ENCODE assay signal across 8 mouse cellular contexts in genomic region chr17:25188150-25189031, GRCm38 (mm10). TPM values are rescaled to one million over a fixed set of nuclear protein-coding genes. Genes with fewer than 3 reads are reported as not detected.
A peak's percentile ranks its signal among the peaks of the same experiment; 100 is the strongest.
DNase-seq lines count a peak whose midpoint lies in the region; ATAC-seq and TF ChIP-seq lines count a peak whose summit lies in the region.

Gene Unkl, plus strand, starts transcription at chr17:25188397.

- peak; percentile 88 for DNase-seq in adrenal gland, postnatal 25 days
- peak; percentile 89 for DNase-seq in kidney, postnatal 10 days
- peak; percentile 78 for DNase-seq in stomach, postnatal 0 days (ENCODE audit: low spot score)

- H3K9me3 ChIP-seq in heart, embryonic 14.5 days (ENCODE audit: control insufficient read depth, low read length): no peaks in the 10 kb centered on the region
- H3K9me3 ChIP-seq in liver, embryonic 16.5 days (replicated peaks; ENCODE audit: control insufficient read depth, low read length): no peaks in the 10 kb centered on the region
- H3K9me3 ChIP-seq in neural tube, embryonic 13.5 days: no peaks in the 10 kb centered on the region
- no peaks in the 10 kb centered on the region for H3K9me3 ChIP-seq in stomach, postnatal 0 days (ENCODE audit: control insufficient read depth, low read length)

- peak within 1 kb of the TSS; percentile 84 for H3K4me2 ChIP-seq in heart, embryonic 14.5 days (ENCODE audit: low read length)
- peak within 1 kb of the TSS; percentile 83 for H3K4me2 ChIP-seq in liver, embryonic 16.5 days (ENCODE audit: low read depth, low read length)
- H3K4me2 ChIP-seq in neural tube, embryonic 13.5 days: peak within 1 kb of the TSS; percentile 88
- peak within 1 kb of the TSS; percentile 80 for H3K4me2 ChIP-seq in stomach, postnatal 0 days (replicated peaks; ENCODE audit: low read depth)

- H3K79me2 ChIP-seq in C2C12 (ENCODE audit: control insufficient read depth, insufficient read depth): peaks cover 77% of the 10 kb centered on the region

- H3ac ChIP-seq in C2C12 (ENCODE audit: control insufficient read depth, insufficient read length, low read depth): peak within 1 kb of the TSS; percentile 98

- no peak for TF ChIP-seq CTCF in C2C12 (IDR thresholded peaks at IDR 0.05; ENCODE audit: control insufficient read depth, insufficient read depth, insufficient read length)
- no peak for TF ChIP-seq CTCF in stomach, postnatal 0 days (IDR thresholded peaks at IDR 0.05; ENCODE audit: low read depth)

- under 1% methylated on average over 104 of the region's 104 CpGs for WGBS in heart, embryonic 14.5 days
- under 1% methylated on average over 103 of the region's 104 CpGs for WGBS in liver, embryonic 16.5 days (ENCODE audit: insufficient replicate concordance)
- WGBS in neural tube, embryonic 13.5 days: under 1% methylated on average over 97 of the region's 104 CpGs
- under 1% methylated on average over 84 of the region's 104 CpGs for WGBS in stomach, postnatal 0 days

- ATAC-seq in erythroid progenitor cell, adult 5-6 weeks (replicated peaks; ENCODE audit: low FRiP score, poor library complexity, severe bottlenecking): no peak
- peak; percentile 64 for ATAC-seq in heart, embryonic 14.5 days (ENCODE audit: insufficient number of reproducible peaks, insufficient read depth, low FRiP score, low read depth)
- peak; percentile 28 for ATAC-seq in liver, embryonic 16.5 days (ENCODE audit: low read depth)
- peak; percentile 34; the same call in 1 of the 2 replicates for ATAC-seq in neural tube, embryonic 13.5 days (ENCODE audit: low read depth)
- ATAC-seq in stomach, postnatal 0 days (ENCODE audit: low FRiP score, low TSS enrichment): peak; percentile 47

- peaks cover 11% of the 10 kb centered on the region for H3K36me3 ChIP-seq in C2C12 (ENCODE audit: control insufficient read depth, insufficient read depth)
- H3K36me3 ChIP-seq in heart, embryonic 14.5 days (ENCODE audit: control insufficient read depth, insufficient read depth, low read length): peaks cover 25% of the 10 kb centered on the region
- no peaks in the 10 kb centered on the region for H3K36me3 ChIP-seq in liver, embryonic 16.5 days (ENCODE audit: control insufficient read depth, insufficient read depth)
- peaks cover 24% of the 10 kb centered on the region for H3K36me3 ChIP-seq in neural tube, embryonic 13.5 days
- peaks cover 5% of the 10 kb centered on the region; the same call in 1 of the 2 replicates for H3K36me3 ChIP-seq in stomach, postnatal 0 days (ENCODE audit: control insufficient read depth, insufficient read depth, low read length)

- H3K27ac ChIP-seq in heart, embryonic 14.5 days (replicated peaks in 1 of 2; ENCODE audit: control insufficient read depth in 1 of 2, insufficient read depth in 1 of 2, low read depth in 2 of 2, low read length in 2 of 2): peak within 1 kb of the TSS; percentile 75 to 83
- H3K27ac ChIP-seq in liver, embryonic 16.5 days (ENCODE audit: low read length): peak within 1 kb of the TSS; percentile 72
- peak within 1 kb of the TSS; percentile 67 for H3K27ac ChIP-seq in neural tube, embryonic 13.5 days (replicated peaks)
- H3K27ac ChIP-seq in stomach, postnatal 0 days (replicated peaks): peak within 1 kb of the TSS; percentile 90

- peak within 1 kb of the TSS; percentile 66 for H3K4me3 ChIP-seq in C2C12 (ENCODE audit: insufficient read depth, poor library complexity, severe bottlenecking)
- peak within 1 kb of the TSS; percentile 79 to 99 for H3K4me3 ChIP-seq in heart, embryonic 14.5 days (ENCODE audit: control insufficient read depth in 1 of 2, insufficient read depth in 1 of 2, low read depth in 1 of 2, low read length in 2 of 2)
- peak within 1 kb of the TSS; percentile 83 for H3K4me3 ChIP-seq in liver, embryonic 16.5 days (ENCODE audit: low read depth, low read length)
- peak within 1 kb of the TSS; percentile 99 for H3K4me3 ChIP-seq in neural tube, embryonic 13.5 days
- peak within 1 kb of the TSS; percentile 98 for H3K4me3 ChIP-seq in stomach, postnatal 0 days (ENCODE audit: low read depth, low read length)

- TF ChIP-seq EP300 in stomach, postnatal 0 days (optimal IDR thresholded peaks at IDR 0.05): no peak

- H3K4me1 ChIP-seq in heart, embryonic 14.5 days (ENCODE audit: control insufficient read depth in 2 of 2, insufficient read depth in 2 of 2, low read length in 2 of 2): peaks cover 11 to 32% of the 10 kb centered on the region in 2 experiments
- peaks cover 34% of the 10 kb centered on the region for H3K4me1 ChIP-seq in liver, embryonic 16.5 days (ENCODE audit: control insufficient read depth, low read depth, low read length)
- peaks cover 42% of the 10 kb centered on the region for H3K4me1 ChIP-seq in neural tube, embryonic 13.5 days (replicated peaks)
- peaks cover 2% of the 10 kb centered on the region; the same call in 1 of the 2 replicates for H3K4me1 ChIP-seq in stomach, postnatal 0 days (replicated peaks; ENCODE audit: control insufficient read depth, insufficient read depth)

- H3K79me3 ChIP-seq in C2C12 (ENCODE audit: low read depth): peaks cover 41% of the 10 kb centered on the region

- H3K27me3 ChIP-seq in C2C12 (ENCODE audit: control insufficient read depth, insufficient read depth, insufficient read length): no peaks in the 10 kb centered on the region
- H3K27me3 ChIP-seq in heart, embryonic 14.5 days (ENCODE audit: control insufficient read depth, insufficient read depth, low read length): no peaks in the 10 kb centered on the region
- no peaks in the 10 kb centered on the region for H3K27me3 ChIP-seq in liver, embryonic 16.5 days (ENCODE audit: control insufficient read depth, insufficient read depth, low read depth, low read length)
- H3K27me3 ChIP-seq in neural tube, embryonic 13.5 days: no peaks in the 10 kb centered on the region
- H3K27me3 ChIP-seq in stomach, postnatal 0 days (ENCODE audit: control insufficient read depth, insufficient read depth, low read length): no peaks in the 10 kb centered on the region

- H3K9ac ChIP-seq in heart, embryonic 14.5 days (ENCODE audit: low read length): peak within 1 kb of the TSS; percentile 88
- H3K9ac ChIP-seq in liver, embryonic 16.5 days (ENCODE audit: low read depth, low read length): peak within 1 kb of the TSS; percentile 78
- H3K9ac ChIP-seq in neural tube, embryonic 13.5 days: peak within 1 kb of the TSS; percentile 95
- H3K9ac ChIP-seq in stomach, postnatal 0 days (ENCODE audit: low read length): peak within 1 kb of the TSS; percentile 93

TF ChIP-seq in C2C12, 6 proteins besides CTCF, POLR2A, EP300 and RAD21:
- no peak for TF ChIP-seq MYOD1 (IDR thresholded peaks at IDR 0.05; ENCODE audit: control insufficient read depth, insufficient read length, low read depth)
- TF ChIP-seq MYOG (IDR thresholded peaks at IDR 0.05; ENCODE audit: control insufficient read depth, extremely low read depth, insufficient read length): no peak
- peak; percentile 31 for TF ChIP-seq MAX (IDR thresholded peaks at IDR 0.05)

RNA-seq across cellular contexts. Expression of gene Unkl, which starts in this region (rescaled TPM):
- 1.8 TPM for polyA plus RNA-seq in C2C12 (2012; fragmentation: generic; extraction: Trizol)
- total RNA-seq in adrenal gland, postnatal 25 days (2021): 19.9 and 21.1 TPM in 2 replicates
- 28.8 and 41.9 TPM in 2 replicates for total RNA-seq in erythroid progenitor cell, adult 5-6 weeks (2015; ENCODE audit: low replicate concordance)
- 29.3 and 36.7 TPM in 2 replicates for total RNA-seq in erythroid progenitor cell, adult 5-6 weeks (2017; ENCODE audit: low replicate concordance)
- polyA plus RNA-seq in heart, embryonic 14.5 days (2014; fragmentation: Nextera tagmentation; extraction: Ambion mirVana): 2.2 and 2.7 TPM in 2 replicates
- polyA plus RNA-seq in liver, embryonic 16.5 days (2015; fragmentation: Nextera tagmentation; extraction: Ambion mirVana): 6.8 and 7.9 TPM in 2 replicates
- 9.3 and 11.0 TPM in 2 replicates for polyA plus RNA-seq in neural tube, embryonic 13.5 days (2015; fragmentation: Nextera tagmentation; extraction: Ambion mirVana)
- polyA plus RNA-seq in stomach, postnatal 0 days (2015; fragmentation: Nextera tagmentation; extraction: Ambion mirVana): 3.0 and 3.1 TPM in 2 replicates
